Mouse (Mus musculus) erythroid progenitor cell, adult 5-6 weeks (primary cell): ENCODE results near the gene Sirt4. TPM values are rescaled to one million over a fixed set of nuclear protein-coding genes. Genes with fewer than 3 reads are reported as not detected.
"Not testable (repeated sequence)": the region's sequence is repeated elsewhere in the genome, so short reads cannot be mapped to it uniquely, and the experiment has no call there.

Experiments used
- ATAC-seq: replicated peaks from 2 replicates; pipeline ENCODE4 v1.8.0; 2016; ENCODE audit warnings: moderate number of reproducible peaks, mild to moderate bottlenecking, moderate TSS enrichment, inconsistent platforms; ENCODE audit not compliant: poor library complexity, low FRiP score, severe bottlenecking
- total RNA-seq, 2 experiments: library from RNA; stranded (forward) in 1 of 2; stranded (reverse) in 1 of 2; fragments of 150-400 nt in 1 of 2; fragments of 186-747, 209-891 nt in 1 of 2; gene quantifications; 2 replicates each; pipeline versions ENCODE4 v1.2.3 to v1.2.4; 2015 to 2017; ENCODE audit warnings: low replicate concordance in 2 of 2

The Sirt4 gene
- total RNA-seq, 2 experiments from 2014 or later, result not detected

DNA sequence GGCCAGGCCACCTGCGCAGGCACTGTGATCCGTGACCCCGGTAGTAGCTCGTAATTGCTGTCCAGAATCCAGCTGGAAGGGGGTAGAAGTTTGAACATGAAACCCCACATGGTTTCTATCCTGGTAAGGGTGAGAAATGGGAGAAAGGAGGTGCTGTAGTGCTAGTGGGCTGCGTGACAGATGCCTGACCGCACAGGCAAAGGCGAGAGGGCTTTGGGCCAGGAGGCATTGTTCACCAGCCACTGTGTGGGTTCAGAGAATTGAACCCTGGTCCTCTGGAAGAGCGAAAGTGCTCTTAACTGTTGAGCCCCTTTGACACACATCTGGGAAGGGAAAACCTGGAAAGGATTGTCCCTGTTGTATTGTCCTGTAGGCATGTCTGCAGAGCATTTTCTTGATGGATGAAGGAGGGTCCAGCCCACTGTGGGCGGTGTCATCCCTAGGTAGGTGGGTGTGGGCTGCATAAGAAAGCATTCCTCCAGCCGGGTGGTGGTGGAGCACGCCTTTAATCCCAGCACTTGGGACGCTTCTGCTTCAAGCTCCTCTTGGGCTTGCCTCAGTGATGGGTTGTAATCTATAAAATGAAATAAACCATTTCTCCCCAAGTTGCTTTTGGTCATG is 8.3 kb downstream of the Sirt4 start:
- ATAC-seq, result no peak

DNA sequence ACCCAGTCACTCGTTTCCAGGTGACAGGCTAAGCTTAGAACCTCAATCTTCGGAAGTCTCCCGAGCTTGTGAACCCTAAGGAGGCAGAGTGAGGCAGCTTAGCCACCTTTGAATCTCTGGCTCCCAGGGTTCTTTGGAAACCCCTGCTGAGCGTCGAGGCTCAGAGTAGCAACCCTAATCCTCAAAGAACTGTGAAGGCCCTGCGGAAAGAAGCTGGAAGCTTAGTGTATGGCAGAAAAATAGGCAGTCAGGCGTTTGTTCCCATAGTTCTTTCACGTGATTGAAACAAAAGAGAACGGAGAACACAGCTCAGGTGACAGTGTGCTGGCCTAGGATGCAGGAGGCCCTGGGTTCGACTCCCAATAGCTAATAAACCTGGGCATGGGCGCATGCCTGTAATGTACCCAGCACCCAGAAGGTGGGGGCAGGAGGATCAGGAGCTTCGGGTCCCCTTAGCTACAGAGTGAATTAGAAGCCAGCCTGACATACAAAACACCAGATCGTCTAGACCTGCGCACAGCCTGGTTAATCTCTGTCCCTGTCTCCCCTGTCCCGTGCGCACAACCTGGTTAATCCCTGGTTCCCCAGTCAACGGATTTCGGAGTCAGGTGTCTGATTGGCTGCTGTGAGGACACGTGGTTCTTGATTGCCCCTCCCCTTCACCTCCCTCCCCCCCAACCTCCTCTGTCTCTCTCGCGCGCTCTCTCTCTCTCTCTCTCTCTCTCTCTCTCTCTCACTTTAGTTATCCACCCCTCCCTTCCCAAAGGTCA is 9.0 kb downstream of the Sirt4 start:
- peak; percentile 55 for ATAC-seq

DNA sequence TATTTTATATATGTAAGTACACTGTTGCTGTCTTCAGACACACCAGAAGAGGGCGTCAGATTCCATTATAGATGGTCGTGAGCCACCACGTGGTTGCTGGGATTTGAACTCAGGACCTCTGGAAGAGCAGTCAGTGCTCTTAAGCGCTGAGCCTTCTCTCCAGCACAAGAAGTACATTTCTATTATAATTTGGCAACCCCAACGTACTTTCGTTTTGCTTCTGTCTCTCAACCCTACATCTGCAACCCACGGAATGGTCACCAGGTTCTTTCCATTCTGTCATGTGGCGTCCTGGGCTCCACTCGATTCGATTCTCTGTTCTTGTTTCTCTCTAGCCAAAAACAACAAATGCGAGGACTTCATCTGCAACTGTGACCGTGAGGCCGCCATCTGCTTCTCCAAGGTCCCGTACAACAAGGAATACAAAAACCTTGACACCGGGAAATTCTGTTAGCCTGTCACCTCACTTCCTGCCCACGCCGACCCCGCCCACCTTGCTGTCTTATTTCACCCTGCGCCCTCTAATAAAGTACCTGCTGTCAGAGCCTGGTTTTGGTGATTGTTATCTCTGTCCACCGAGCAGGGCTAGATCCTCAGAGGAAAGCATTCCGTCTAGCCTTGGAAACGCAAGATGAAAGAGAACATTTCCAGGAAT is 10.2 kb downstream of the Sirt4 start:
- ATAC-seq, result no peak

DNA sequence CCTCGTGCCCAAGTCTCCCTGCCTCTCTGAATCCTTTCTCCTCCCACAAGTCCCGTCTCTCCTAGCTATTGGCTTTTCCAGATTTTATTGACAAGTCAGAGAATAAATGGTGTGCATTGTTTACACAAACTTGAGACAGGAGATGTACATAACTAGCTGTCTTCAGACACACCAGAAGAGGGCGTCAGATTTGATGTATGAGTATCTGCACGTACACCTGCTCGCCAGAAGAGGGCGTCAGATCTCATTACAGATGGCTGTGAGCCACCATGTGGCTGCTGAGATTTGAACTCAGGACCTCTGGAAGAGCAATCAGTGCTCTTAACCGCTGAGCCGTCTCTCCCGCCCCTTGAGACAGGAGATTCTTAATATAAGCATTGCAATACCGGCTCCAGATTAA is 11.3 kb downstream of the Sirt4 start:
- ATAC-seq, result no peak

DNA sequence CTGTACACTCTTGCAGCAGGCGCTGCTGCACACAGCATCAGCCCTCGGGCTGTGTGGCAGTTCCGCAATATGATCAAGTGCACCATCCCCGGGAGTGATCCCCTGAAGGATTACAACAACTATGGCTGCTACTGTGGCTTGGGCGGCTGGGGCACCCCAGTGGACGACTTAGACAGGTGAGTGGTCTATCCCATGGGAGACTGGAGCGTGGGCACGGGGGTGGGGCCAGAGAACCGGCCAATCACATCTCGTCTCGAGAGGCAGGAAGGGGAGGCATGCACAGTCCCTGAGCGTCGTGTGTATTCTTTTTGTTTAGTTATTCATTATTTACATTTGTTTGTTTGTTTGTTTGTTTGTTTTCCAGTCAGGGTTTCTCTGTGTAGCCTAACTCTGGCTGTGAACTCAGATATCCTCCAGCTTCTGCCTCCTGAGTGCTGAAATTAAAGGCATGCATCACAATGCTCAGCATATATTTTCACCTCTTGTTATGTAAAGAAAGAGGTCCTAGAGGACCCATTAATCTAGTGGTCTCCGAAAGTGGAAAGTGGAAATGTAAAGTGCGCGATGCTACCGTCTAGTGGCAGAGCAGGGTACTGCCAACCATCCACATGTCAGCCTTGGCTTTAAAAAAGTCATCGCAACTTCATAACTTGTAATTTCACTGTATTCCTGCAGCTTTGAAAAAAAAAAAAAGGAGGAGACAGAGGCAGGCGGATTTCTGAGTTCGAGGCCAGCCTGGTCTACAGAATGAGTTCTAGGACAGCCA is 13.6 kb downstream of the Sirt4 start:
- ATAC-seq, result peak; percentile 70

DNA sequence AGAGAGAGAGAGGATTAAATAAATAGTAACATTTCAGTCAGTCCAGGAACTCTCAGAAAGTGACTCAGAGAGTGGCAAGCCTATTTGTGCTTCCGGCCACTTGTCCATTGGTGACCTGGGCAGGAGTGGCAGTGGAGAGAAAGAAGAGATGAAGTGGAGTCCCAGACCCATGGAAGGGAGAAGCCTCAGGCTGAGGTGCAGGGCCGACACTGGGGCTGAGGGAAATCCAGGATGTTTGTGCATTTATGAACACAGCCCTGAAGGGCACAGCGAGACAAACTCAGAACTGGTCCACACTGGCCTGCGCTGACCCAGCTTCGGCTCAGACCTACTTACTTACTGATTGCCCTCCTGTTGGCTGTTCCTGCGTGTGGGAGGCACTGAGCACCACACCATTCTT is 14.7 kb downstream of the Sirt4 start:
- no peak for ATAC-seq

DNA sequence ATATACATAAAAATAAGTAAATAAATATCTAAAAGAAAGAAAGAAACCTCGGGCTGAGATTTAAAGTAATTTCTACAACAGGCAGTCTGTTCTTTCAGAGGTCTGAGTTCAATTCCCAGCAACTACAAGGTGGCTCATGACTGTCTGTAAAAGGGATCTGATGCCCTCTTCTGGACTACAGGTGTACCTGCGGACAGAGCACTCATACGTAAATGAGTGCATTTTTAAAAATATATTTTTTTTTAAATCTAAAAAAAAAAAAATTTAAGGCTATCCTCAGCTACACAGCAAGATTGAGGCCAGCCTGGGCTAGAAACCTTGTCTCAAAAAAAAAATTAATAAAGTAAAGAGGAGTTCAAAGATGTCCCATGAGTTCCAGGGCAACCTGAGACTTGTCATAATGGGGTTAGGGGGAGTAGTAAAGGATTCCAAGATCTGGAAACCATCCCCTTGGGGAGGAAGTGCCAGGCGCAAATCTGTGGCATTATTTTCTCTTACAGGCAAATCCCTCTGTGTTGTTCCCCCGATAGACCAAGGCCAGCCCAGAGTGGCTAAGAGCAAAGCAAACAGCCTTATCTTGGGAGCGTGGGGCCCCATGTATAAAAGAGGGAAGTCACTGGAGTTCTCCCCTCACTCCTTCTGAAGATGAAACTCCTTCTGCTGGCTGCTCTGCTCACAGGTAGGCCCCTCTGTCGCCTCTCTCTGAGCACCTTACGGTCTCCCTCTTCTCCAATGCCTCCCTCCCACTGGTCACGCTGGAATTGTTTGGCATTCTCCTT is 18.7 kb downstream of the Sirt4 start, which contains the start of gene Pla2g1b:
Pla2g1b (plus strand) TSS at position 621 of the 779 bp plus-strand sequence.
- no peak for ATAC-seq

DNA sequence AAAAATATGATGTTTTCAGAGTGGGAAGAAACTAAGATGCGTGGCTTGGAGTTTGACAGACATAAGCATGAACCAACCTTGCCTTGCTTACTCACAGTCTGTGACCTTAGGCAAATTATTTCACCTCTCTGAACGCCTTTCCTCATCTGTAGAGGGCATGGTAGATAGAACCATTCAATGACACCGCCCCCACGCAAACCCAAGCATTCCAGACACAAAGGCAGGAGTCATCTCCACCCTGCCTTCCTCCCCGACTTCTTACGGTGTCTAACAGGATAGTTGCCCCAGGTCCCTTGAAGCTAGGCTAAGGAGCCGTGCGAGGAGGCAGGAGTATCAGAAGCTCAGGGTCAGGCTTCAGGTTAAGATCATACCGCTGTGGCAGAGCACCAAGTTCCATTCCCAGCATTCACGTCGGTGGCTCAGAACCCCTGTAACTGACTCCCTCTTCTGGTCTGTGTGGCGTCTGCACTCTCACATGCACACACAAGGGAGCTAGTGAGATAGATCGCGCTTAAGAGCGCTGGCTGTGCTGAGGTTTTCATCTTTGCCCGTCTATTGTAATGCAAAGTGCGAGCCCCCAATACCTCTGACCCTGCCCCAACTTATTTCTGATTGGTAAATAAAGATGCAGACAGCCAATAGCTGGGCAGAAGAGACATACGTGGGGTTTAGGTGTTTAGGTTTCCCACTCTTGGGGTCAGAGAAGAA is 20.0 kb downstream of the Sirt4 start:
- ATAC-seq, result no peak

DNA sequence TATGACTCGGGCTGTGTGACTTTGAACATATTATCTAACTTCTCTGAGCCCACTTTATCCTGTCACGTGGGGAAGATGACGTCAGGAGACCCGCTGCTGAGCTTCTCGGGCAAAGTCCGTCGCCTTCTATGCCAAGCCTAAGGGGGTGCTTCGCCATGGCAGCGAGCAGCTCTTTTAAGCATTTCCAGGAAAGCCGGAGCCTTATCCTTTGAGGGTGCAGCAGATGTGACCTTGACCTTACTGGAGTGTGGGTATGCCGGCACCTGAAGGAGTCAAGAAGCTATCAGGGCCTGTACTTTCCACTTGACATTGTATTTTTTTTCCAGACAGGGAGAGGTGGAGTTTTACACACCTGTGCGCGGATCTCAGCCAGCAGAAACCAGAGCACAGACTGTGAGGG is 25.6 kb downstream of the Sirt4 start:
- ATAC-seq, result no peak

DNA sequence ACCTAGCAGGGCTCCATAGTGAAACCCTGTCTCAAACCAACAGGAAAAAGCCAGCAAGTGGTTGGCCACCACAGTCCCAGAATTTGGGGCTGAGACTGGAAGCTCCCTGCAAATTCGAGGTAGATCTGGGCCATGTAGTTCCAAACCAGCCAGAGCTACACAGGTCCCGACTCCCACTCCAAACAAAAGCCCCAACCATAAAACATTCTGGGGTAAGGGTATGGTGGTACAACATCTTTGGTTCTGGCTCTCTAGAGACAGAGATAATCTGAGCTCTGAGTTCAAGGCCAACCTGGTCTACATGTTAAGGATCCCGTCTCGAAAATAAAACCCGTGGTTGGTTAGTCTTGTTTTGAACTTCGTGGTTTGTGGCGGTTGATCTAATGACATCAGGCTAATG is 28.7 kb downstream of the Sirt4 start:
- no peak for ATAC-seq

DNA sequence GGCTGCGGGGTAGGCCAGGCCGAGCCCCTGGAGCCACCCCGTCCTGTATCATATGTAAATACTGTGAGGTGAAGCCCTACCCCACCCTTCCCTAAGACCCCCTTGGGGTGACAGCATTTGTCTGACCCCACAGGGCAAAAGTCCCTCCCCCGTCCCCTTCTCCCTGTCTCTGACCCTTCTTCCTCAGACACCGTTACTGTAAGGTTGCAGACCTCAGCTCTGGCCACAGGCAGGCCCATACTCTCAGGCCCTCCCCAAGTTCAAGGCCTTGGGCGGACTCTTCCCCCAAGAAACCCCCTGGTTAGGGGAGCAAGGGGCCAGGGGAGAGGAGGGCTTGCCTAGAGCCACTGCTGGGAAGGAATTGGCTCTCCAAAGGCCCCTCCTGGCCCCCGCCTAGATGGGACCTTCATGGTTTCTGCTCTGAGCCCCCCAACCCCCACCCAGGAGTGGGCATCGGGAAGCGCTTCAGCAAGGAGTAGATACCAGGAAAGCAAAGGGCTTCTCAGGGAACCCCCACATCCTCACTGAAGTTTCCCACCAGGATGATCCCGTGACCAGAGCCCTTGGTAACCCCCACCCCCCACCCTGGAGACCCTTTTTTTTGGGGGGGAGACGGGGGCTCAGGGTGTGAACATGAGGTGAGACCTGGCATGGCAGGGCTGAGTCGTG is 30.0 kb downstream of the Sirt4 start:
- ATAC-seq, result no peak

DNA sequence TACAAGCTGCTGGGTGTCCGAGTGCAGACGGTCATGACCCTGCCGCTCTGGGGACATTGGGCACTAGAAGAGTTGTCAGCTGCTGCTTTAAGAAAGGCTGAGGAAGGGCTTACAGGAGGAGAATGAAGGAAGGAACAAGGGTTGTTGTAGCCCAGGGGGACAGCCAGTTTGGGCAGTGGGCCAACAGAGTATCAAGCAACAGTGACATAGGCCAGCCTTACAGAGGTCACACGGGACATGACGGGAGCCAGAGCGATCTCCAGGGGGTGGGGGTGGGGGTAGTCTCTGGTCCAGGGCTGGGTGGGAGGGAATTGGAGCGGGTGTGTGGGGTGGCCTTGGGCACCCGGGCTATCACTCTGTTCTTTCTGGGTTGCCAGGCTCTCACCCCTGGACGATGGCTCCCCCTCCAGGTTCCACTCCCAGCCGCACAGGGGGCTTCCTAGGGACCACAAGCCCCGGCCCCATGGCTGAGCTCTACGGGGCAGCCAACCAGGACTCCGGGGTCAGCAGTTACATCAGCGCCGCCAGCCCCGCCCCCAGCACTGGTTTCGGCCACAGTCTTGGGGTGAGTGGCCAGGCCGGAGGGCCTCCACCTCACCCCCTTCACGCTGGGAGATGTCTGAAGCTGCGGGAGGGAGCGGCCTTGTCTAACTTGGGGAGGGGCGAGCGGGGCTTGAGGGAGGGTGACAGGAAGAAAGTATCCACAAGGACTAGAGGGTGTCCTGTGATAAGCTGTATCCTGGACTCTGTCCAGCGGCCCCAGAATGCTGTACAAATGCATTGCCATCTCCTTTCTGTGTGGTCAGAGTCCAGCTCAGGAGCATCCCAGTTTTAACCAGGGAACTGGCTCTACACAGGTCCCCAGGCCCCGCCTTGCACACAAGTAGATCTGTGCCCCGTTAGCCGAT is 33.9 kb downstream of the Sirt4 start:
- no peak for ATAC-seq

DNA sequence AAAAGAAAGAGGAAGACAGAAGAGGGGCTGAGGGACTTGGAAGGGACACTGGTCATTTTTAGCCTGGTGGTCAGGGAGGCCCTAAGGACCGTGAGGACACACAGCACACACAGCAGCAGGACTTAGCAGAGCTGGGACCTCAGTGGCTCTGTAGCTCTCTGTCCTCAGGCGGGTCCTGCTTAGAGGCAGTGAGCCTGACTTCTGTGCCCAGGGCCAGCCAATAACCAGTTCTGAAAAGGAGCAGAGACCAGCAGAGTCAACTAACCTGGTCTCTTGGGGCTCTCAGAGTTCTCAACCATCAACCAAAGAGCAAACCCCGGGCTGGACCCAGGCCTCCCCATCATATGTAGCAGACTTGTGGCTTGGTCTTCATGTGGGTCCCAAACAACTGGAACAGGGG is 35.3 kb downstream of the Sirt4 start:
- no peak for ATAC-seq

DNA sequence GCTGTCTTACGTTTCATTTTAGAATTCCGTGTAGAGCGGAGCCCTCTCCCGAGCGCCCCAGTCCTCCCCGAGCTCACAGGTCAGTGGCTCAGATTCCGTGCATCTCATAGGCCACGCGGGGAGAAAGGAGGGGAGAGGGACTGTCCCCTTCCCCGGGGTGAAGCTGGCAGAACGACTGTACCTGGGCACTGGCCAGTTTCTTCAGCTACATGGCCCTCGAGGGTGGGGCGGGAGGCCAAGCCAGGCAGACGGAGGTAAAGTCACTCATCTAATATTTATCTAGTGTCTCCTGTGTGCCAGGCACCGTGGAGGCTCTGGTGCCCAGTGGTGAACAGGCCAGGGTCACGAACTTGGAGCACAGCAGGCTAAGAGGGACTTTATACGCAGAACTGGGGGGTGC is 37.4 kb downstream of the Sirt4 start:
- no peak for ATAC-seq

DNA sequence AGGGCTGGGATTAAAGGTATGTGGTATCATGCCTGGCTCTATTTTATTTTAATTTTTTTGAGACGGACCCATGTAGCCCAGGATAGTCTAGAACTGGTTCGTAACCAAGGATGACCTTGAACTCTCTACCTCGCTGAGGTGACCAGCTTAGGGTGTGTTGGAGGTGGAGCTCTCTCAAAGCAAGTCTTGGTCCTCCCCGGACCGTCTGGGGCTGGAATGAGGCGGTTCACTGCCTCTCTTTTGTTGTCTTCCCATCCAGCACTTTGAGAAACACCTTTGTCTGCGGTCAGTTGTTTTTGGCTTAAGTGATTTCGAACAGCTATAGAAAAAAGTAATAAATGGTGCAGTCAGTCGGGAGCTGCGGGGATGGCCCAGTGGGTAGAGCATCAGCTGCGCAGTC is 40.4 kb downstream of the Sirt4 start:
- no peak for ATAC-seq

DNA sequence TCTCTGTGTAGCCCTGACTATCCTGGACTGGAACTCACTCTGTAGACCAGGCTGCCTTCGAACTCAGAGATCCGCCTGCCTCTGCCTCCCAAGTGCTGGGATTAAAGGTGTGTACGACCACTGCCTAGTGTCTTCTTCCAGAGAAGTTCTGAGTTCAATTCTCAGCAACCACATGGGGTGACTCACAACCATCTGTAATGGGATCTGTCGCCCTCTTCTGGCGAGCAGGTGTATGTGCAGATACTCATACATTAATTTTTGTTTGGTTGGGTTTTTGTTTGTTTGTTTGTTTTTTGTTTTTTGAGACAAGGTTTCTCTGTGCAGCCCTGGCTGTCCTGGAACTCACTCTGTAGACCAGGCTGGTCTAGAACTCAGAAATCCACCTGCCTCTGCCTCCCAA is 41.9 kb downstream of the Sirt4 start:
- not testable (repeated sequence) for ATAC-seq

DNA sequence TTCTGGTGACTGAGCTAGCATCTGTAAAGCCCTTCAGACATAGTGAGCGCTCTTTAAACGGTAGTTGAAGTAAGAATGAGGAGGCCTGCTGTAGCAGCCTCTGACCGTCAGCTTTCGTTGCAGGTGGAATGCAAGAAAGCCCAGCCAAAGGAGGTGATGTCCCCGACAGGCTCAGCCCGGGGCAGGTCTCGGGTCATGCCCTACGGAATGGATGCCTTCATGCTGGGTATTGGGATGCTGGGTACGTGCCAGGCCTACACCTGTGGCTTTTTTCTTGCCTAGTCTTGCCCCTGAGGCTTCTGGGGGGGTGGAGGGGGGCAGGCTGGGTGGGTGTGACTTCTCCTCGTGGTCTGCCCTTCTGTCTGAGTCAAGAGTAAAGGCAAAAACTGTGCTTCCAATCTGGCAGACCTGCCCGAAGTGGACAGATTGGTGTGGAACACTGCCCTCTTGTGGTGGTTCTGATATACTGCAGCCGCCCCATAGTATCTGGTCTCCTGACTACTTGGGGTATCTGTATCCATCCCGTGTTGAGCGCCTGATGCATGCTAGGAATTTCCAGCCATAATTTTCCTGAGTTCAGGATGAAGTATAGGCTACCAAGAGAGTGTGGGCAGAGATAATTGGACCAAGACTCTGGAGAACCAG is 43.2 kb downstream of the Sirt4 start:
- ATAC-seq, result peak; percentile 62; the same call in 1 of the 2 replicates
